Mouse (Mus musculus): Measurements from ENCODE around the gene Txndc11. TPM values are rescaled to one million over a fixed set of nuclear protein-coding genes. Genes with fewer than 3 reads are reported as not detected.

Gene Txndc11
- total RNA-seq (2023) = 58.4 to 76.6 TPM (median 61.6 TPM) in 4 replicates

DNA sequence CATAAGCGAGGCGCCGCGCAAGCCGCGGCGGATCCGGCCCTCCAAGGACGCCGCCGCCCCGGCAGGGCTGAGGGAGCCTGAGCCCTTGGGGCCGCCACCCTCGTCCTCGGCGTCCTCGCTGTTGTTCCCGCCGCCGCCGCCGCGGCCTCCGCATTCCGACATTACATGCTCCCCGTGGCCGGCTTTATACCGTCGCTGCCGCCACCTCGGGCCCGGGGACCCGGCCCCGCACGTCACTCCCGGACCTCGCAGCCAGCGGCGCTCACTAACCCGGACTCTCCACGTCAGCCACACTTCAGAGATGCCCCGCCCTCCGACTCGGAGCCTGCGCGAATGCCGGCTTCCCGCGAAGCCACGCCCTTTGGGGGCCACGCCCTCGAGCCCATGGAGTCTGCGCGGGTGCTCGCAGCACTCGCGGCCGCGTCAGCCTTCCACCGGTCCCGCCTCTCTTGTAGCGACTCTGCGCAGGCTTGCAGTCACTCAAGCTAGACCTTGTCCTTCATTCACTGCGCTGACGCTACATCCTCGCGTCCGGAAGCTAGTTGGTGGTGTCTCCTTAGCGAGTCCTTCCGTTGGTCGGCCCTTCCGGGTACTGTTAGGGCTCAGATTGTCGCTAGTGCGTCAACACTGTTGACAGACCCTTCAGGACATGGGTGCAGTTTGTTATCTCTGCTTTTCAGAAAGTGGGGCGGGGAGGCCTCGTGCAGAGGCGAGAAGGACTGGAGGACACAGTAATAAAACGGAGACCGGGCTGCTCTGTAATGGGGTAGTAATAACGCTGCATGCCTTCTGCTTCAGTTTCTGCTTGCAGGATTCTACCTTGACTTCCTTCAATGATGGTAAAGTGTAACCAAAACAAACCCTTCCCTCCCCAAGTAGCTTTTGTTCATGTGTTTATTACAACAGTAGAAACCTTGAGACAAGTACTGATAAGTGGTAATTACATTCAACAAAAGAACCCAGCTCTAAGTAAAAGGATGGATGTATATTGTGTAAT, at the start of gene Txndc11:
Gene Txndc11, minus strand, starts transcription at position 303 of the 997 bp plus-strand sequence.

DNA sequence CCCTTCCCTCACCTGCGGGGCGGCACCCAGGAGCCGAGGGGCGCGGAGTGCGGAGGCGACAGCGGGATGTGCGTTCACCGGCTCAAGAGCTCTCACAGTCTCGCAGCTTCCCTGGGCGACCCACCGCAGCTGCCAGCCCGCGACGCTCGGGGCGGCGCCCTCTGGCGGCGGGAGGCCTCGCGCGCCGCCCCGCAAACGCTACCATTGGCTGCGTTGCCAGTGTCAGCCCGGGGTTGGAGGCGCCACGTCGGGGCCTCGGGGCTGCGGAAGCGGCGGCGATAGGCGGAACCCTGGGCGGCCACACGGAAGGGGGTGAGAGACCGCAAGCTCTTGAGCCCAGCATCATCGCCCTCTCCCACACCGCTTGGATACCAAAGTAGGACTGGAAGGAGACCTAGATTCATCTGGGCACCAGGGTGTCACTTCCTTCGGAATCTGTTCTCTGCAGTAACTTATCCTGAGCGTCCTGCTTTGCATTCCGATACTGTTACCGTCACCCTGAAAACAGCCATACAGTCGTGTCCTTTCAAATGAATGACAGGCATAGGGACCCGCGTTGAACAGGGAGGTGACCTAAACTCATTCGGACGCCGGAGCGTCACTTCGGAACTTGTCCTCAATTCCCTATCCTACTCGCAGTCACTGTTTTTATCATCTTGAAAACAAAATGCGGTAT, 41.9 kb upstream of the Txndc11 start, which contains the start of gene Zc3h7a:
Gene Zc3h7a, minus strand, starts transcription at position 186 of the 676 bp plus-strand sequence.

DNA sequence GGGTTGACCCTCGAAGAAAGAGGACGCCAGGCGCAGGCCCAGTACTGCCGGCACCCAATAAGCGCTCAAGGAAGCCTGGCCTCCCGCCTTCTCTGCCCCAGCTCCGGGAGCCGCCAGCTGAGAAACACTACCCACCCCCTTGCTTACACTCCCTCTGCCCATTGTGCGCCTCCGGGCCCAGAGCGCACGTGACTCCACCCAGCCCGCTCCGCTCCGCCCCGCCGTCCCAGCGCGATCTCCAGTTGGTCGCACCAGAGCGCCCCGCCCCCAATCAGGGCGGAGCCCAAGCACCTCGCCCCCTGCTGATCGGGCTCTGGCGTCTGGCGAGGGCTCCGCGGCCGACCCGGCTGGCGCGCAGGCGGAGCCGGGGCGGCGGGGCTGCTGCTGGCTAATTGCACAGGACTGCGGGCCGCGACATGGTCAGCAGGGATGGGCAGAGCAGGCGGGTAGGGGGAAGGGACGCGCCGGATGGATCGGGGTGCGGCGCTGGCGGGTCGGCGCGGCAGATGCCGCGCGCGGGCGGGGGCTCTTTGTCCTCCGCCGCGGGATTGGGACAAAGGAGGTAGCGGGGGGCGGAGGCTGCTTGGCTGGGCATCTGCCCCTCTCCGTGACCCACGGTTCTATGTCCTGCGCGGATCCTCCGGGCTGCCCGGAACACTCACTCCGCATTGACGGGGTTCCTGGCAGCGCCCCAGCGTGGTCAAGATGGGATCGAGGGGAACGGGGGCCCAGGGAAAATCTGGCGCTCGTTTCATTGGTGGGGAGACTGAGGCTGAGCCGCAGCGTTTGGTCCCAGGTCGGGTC, 68.2 kb downstream of the Txndc11 start, which contains the start of gene Litaf:
Gene Litaf, minus strand, starts transcription at position 129 of the 804 bp plus-strand sequence.

GRCm38 (mm10) chr16:11060645-11061044, 73.8 kb downstream of the Txndc11 start, which contains the start of gene Snn:
Gene Snn, plus strand, starts transcription at chr16:11060945.

Other genes with a start within 250 kb of the Txndc11 start
- gene Snn, start 73.7 kb downstream of the Txndc11 start, total RNA-seq (2023) = 220 to 247 TPM (median 241 TPM) in 4 replicates
- gene Litaf, start 68.5 kb downstream of the Txndc11 start, total RNA-seq (2023) = 30.8 to 35.9 TPM (median 33.4 TPM) in 4 replicates
- gene Zc3h7a, start 41.7 kb upstream of the Txndc11 start, total RNA-seq (2023) = 299 to 353 TPM (median 318 TPM) in 4 replicates
- gene Rsl1d1, start 68.7 kb upstream of the Txndc11 start, total RNA-seq (2023) = 83.2 to 95.2 TPM (median 88.7 TPM) in 4 replicates
- 72.0 to 84.6 TPM (median 75.6 TPM) in 4 replicates for gene Gspt1, start 119.7 kb upstream of the Txndc11 start, total RNA-seq (2023)
- 0.97 TPM in 1 of 4 replicates, not detected in the others for gene Tnfrsf17, start 179.2 kb upstream of the Txndc11 start, total RNA-seq (2023)
- 139 to 166 TPM (median 158 TPM) in 4 replicates for gene Snx29, start 188.3 kb upstream of the Txndc11 start, total RNA-seq (2023)

Measured in B cell, adult 62 days (primary cell).